In the genomic region with DNA sequence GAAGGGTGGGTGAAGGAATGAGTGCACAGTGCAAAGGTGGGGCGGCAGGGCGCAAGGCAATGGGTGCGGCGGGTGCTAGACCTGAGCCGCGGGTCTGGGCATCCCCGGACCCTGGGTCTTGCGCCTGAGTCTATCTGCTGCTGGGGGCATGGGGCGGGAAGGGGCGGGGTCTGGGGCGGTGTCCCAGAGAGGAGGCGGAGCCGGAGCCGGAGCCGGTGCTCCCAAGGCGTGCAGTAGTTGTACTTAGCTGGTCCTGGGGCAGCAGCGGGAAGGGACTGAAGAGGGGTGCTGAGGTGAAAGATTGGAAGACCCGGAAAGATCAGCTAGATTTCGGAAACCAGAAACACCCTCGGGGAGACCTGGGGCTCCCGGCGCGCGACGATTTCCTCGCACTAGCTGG, we compare ENCODE assay signal across 8 mouse cellular contexts. TPM values are rescaled to one million over a fixed set of nuclear protein-coding genes. Genes with fewer than 3 reads are reported as not detected.
A peak's percentile ranks its signal among the peaks of the same experiment; 100 is the strongest.
DNase-seq lines count a peak whose midpoint lies in the region; ATAC-seq and TF ChIP-seq lines count a peak whose summit lies in the region.

A gene (plus strand): TSS at position 245 of the 400 bp plus-strand sequence.

- TF ChIP-seq POLR2A in kidney, adult 2 months (IDR thresholded peaks at IDR 0.05; ENCODE audit: low read depth, low read length), result no peak

- ATAC-seq in forebrain, embryonic 15.5 days (replicated peaks), result peak; percentile 88
- ATAC-seq in midbrain, embryonic 14.5 days (ENCODE audit: low FRiP score, low TSS enrichment), result peak; percentile 68

- no peak for TF ChIP-seq CTCF in kidney, adult 2 months (conservative IDR thresholded peaks at IDR 0.05; ENCODE audit: insufficient read depth, insufficient read length, low read depth, low read length)

- H3K9me3 ChIP-seq in forebrain, embryonic 15.5 days, result no peaks in the 10 kb centered on the region
- H3K9me3 ChIP-seq in hindbrain, embryonic 10.5 days, result no peaks in the 10 kb centered on the region
- no peaks in the 10 kb centered on the region for H3K9me3 ChIP-seq in midbrain, embryonic 14.5 days (ENCODE audit: control insufficient read depth, low read length)

- peak within 1 kb of the TSS; percentile 86 for H3K4me2 ChIP-seq in forebrain, embryonic 15.5 days (replicated peaks)
- H3K4me2 ChIP-seq in midbrain, embryonic 14.5 days (ENCODE audit: low read length), result peak within 1 kb of the TSS; percentile 84

- H3K4me3 ChIP-seq in kidney, adult 2 months (ENCODE audit: insufficient read depth, low read depth, low read length), result peak within 1 kb of the TSS; percentile 44
- peak within 1 kb of the TSS; percentile 46 for H3K4me3 ChIP-seq in forebrain, embryonic 15.5 days
- H3K4me3 ChIP-seq in hindbrain, embryonic 10.5 days, result peak within 1 kb of the TSS; percentile 57
- peak within 1 kb of the TSS; percentile 40 for H3K4me3 ChIP-seq in midbrain, embryonic 14.5 days (replicated peaks; ENCODE audit: low read depth, low read length)

- intact Hi-C loops in left cerebral cortex, postnatal 25 days (cut with DNase I), result no loop called here

- peaks cover 10% of the 10 kb centered on the region for H3K4me1 ChIP-seq in kidney, adult 2 months (ENCODE audit: control insufficient read depth, insufficient read depth, low read length)
- peaks cover 20% of the 10 kb centered on the region for H3K4me1 ChIP-seq in forebrain, embryonic 15.5 days
- peaks cover 17% of the 10 kb centered on the region for H3K4me1 ChIP-seq in hindbrain, embryonic 10.5 days (replicated peaks)
- H3K4me1 ChIP-seq in midbrain, embryonic 14.5 days (ENCODE audit: control insufficient read depth, insufficient read depth, low read length), result peaks cover 7% of the 10 kb centered on the region

- no peaks in the 10 kb centered on the region for H3K27me3 ChIP-seq in kidney, adult 2 months (replicated peaks; ENCODE audit: control insufficient read depth, insufficient read depth, low read length)
- H3K27me3 ChIP-seq in forebrain, embryonic 15.5 days, result peaks cover 56% of the 10 kb centered on the region
- H3K27me3 ChIP-seq in hindbrain, embryonic 10.5 days (ENCODE audit: insufficient read depth, poor library complexity, severe bottlenecking), result peaks cover 89% of the 10 kb centered on the region
- H3K27me3 ChIP-seq in midbrain, embryonic 14.5 days (ENCODE audit: control insufficient read depth, insufficient read depth, low read length), result peaks cover 45% of the 10 kb centered on the region

- H3K9ac ChIP-seq in forebrain, embryonic 15.5 days (replicated peaks), result peak within 1 kb of the TSS; percentile 38
- peak within 1 kb of the TSS; percentile 44 for H3K9ac ChIP-seq in midbrain, embryonic 14.5 days (replicated peaks; ENCODE audit: low read length)

- 3% methylated on average over 26 of the region's 26 CpGs for WGBS in kidney, adult 2 months
- whole genome bisulfite sequencing in forebrain, embryonic 15.5 days, result 1% methylated on average over 26 of the region's 26 CpGs
- under 1% methylated on average over 26 of the region's 26 CpGs for WGBS in hindbrain, embryonic 10.5 days
- under 1% methylated on average over 26 of the region's 26 CpGs for WGBS in midbrain, embryonic 14.5 days

- no peaks in the 10 kb centered on the region for H3K36me3 ChIP-seq in kidney, adult 2 months (ENCODE audit: control insufficient read depth, insufficient read depth, low read length)
- no peaks in the 10 kb centered on the region for H3K36me3 ChIP-seq in forebrain, embryonic 15.5 days
- no peaks in the 10 kb centered on the region for H3K36me3 ChIP-seq in hindbrain, embryonic 10.5 days
- no peaks in the 10 kb centered on the region for H3K36me3 ChIP-seq in midbrain, embryonic 14.5 days (ENCODE audit: control insufficient read depth, insufficient read depth, low read length)

- no peak within 1 kb of the TSS for H3K27ac ChIP-seq in kidney, adult 2 months (ENCODE audit: insufficient read depth, low read depth, low read length)
- H3K27ac ChIP-seq in forebrain, embryonic 15.5 days (replicated peaks), result no peak within 1 kb of the TSS
- 0 out of 2 replicates have a peak within 1 kb of the TSS, but pooled peaks have one; percentile 35 for H3K27ac ChIP-seq in hindbrain, embryonic 10.5 days
- H3K27ac ChIP-seq in midbrain, embryonic 14.5 days (replicated peaks; ENCODE audit: low read depth, low read length), result no peak within 1 kb of the TSS

- peak; percentile 53 for DNase-seq in kidney, adult 2 months
- DNase-seq in kidney, adult 11 months, result no peak
- DNase-seq in brain, adult 2 months (ENCODE audit: low read depth, low spot score), result peak; percentile 65
- DNase-seq in hindbrain, embryonic 10.5 days (ENCODE audit: low spot score), result peak; percentile 59
- DNase-seq in left cerebral cortex, postnatal 25 days (ENCODE audit: low spot score in 2 of 2), result no peak
- DNase-seq in midbrain, embryonic 14.5 days, result peak; percentile 68
- no peak for DNase-seq in frontal cortex, postnatal 36 days (ENCODE audit: low spot score in 2 of 2)

RNA-seq across cellular contexts. Expression of the gene that starts here (rescaled TPM):
- 14.6 and 17.8 TPM in 2 replicates for polyA plus RNA-seq in kidney, adult 2 months (2012; rRNA removed)
- 2.1 TPM in 2 replicates for polyA plus RNA-seq in forebrain, embryonic 15.5 days (2015; fragmentation: Nextera tagmentation; extraction: Ambion mirVana)
- polyA plus RNA-seq in hindbrain, embryonic 10.5 days (2016; fragmentation: Nextera tagmentation; extraction: Ambion mirVana), result 3.7 and 4.0 TPM in 2 replicates
- 10 to 100 TPM; 12.4 to 15.5 TPM for total RNA-seq in left cerebral cortex, postnatal 25 days (2021)
- polyA plus RNA-seq in midbrain, embryonic 14.5 days (2014; fragmentation: Nextera tagmentation; extraction: Ambion mirVana), result 3.4 and 4.9 TPM in 2 replicates

Comparison
In these comparisons a context has a peak if more than half of its experiments do, and no peak if none do; other contexts are left out.
1. DNase-seq: peak in kidney, adult 2 months (single experiment), brain, adult 2 months (single experiment), hindbrain, embryonic 10.5 days (single experiment) and midbrain, embryonic 14.5 days (single experiment); none in kidney, adult 11 months (single experiment), left cerebral cortex, postnatal 25 days (0 of 2) and frontal cortex, postnatal 36 days (0 of 2).
2. Peak in every context shown above with its lines, with median percentiles within 50 percentile points of each other: H3K4me3 ChIP-seq.